Mouse (Mus musculus) embryonic facial prominence, embryonic 12.5 days (tissue): ENCODE measurements around the gene Gm49369. TPM values are rescaled to one million over a fixed set of nuclear protein-coding genes. Genes with fewer than 3 reads are reported as not detected.

Experiments
- ATAC-seq: fragments of 200-750 bp; cut with Nextera tagmentation; 2 replicates; pipeline ENCODE4 v1.8.0; 2017; ENCODE audit not compliant: insufficient number of reproducible peaks, insufficient read depth, low FRiP score, low TSS enrichment
- H3K27ac ChIP-seq: fragments of 300-500 bp; sonication (generic); 2 replicates; pipeline ENCODE4 v1.5.1; 2016; ENCODE audit warnings: mild to moderate bottlenecking
- H3K27me3 ChIP-seq: fragments of 300-500 bp; sonication (generic); 2 replicates; pipeline ENCODE4 v1.6.1; 2016; ENCODE audit warnings: mild to moderate bottlenecking, moderate library complexity
- H3K36me3 ChIP-seq: fragments of 300-500 bp; sonication (generic); 2 replicates; pipeline ENCODE4 v1.6.1; 2016; ENCODE audit warnings: mild to moderate bottlenecking
- H3K4me1 ChIP-seq: fragments of 300-500 bp; sonication (generic); 2 replicates; pipeline ENCODE4 v1.6.1; 2016
- H3K4me2 ChIP-seq: fragments of 300-500 bp; sonication (generic); replicated peaks from 2 replicates; pipeline ENCODE4 v1.6.1; 2016; ENCODE audit warnings: mild to moderate bottlenecking, moderate library complexity
- H3K4me3 ChIP-seq: fragments of 300-500 bp; sonication (generic); 2 replicates; pipeline ENCODE4 v1.5.1; 2016; ENCODE audit warnings: mild to moderate bottlenecking
- H3K9ac ChIP-seq: fragments of 300-500 bp; sonication (generic); 2 replicates; pipeline ENCODE4 v1.6.1; 2016; ENCODE audit warnings: mild to moderate bottlenecking, moderate library complexity
- H3K9me3 ChIP-seq: fragments of 300-500 bp; sonication (generic); 2 replicates; pipeline ENCODE4 v1.6.1; 2016; ENCODE audit warnings: mild to moderate bottlenecking, moderate library complexity
- WGBS: fragments of 180-500 bp; shearing (Covaris S2); methylation state at CpG from one replicate; pipeline ENCODE4 v1.1.7; 2016; 5-methylcytosine and 5-hydroxymethylcytosine counted together
- polyA plus RNA-seq: library from polyadenylated mRNA; unstranded; fragments of >200 nt; fragmentation: Nextera tagmentation; extraction: Ambion mirVana; gene quantifications from 2 replicates; pipeline ENCODE4 v1.2.1, GENCODE M21; 2016

Gene Gm49369
- polyA plus RNA-seq = 0.67 TPM in 1 of 2 replicates, not detected in the other

DNA sequence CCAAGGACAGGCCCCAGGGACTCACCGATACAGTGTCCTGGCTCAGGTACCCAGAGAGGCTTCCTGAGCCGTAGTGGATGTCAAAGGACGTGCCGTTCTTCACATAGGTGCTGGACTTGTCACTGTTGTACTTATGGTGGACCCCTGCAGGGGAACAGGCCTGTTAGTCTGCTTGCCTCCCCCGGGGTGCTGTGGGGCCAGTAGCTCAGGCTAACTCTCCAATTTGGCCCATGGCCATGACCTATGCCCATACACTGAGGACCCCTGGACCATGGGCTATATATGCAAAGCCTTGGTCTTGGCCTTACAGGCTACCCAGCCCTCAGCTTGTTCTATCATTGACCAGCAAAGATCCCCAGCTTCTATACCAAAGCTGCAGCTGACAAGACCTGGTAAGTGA is at the start of gene Gm49369:
Gene Gm49369 (minus strand): TSS at position 101 of the 400 bp plus-strand sequence.
- no peak within 1 kb of the TSS for H3K4me3 ChIP-seq
- H3K36me3 ChIP-seq = peaks cover 75% of the 10 kb centered on the region
- no peak within 1 kb of the TSS for H3K9ac ChIP-seq
- peaks cover 17% of the 10 kb centered on the region for H3K4me1 ChIP-seq
- no peak within 1 kb of the TSS for H3K27ac ChIP-seq
- no peaks in the 10 kb centered on the region for H3K9me3 ChIP-seq
- WGBS = 98% methylated on average over 5 of the region's 5 CpGs
- H3K4me2 ChIP-seq = no peak within 1 kb of the TSS
- no peak for ATAC-seq
- no peaks in the 10 kb centered on the region for H3K27me3 ChIP-seq

DNA sequence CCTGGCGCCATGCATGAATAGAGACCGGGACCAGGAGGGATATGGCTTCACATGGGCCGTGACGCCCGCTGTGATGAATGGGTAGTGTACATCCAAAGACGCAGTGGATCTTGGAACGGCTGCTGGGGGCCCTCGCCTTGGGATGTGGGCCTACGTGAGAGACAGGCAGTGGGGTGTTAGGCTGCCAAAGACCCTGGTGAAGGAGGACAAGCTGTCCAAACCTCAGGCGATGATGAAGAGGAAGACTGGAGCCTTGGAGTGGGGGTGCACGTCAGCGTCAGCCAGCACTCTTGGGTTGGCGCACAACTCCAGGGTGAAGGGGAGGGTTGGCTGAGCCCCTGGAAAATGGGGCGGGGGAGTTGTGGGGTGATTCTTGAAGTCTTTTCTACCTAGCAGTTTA is 48.6 kb upstream of the Gm49369 start:
- no peak for ATAC-seq
- Histone ChIP-seq H3K9ac (no peak overlapping the region), H3K36me3 (no peaks in the 10 kb centered on the region), H3K4me2 (no peak overlapping the region), H3K27me3 (no peaks in the 10 kb centered on the region), H3K27ac (peak overlapping the region; percentile 69; the same call in 1 of the 2 replicates), H3K4me1 (peaks cover 32% of the 10 kb centered on the region), H3K9me3 (no peaks in the 10 kb centered on the region), H3K4me3 (no peak overlapping the region)
- 92% methylated on average over 14 of the region's 14 CpGs for WGBS

DNA sequence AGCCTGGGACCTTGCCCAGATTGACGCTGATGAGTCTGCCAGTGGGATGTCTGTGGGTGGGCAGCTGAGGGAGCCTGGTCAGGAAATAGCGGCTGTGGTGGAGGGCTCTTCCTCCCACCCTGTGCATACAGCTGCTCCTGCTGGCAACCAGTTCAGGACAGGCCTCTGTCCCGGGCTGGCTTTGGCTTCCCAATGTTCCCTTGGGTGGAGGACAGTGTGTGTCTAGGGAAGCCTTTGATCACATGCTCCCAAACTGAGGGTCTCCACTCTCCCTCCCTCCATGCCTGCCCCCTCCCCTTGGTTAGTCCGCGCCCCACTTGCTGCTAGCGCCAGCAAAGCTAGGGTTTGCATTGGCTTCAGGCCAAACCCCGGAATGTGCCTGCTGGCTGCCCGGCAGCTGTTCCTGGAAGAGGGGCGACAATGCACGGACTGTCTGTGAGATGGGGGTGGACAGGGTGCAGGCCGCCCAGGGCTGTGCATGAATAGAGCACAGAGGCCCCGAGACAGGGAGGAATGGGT is 47.8 kb upstream of the Gm49369 start:
- WGBS = 33% methylated on average over 12 of the region's 12 CpGs
- H3K4me3 ChIP-seq = no peak overlapping the region
- ATAC-seq = peak; percentile 77
- no peaks in the 10 kb centered on the region for H3K27me3 ChIP-seq
- H3K27ac ChIP-seq = peak overlapping the region; percentile 69
- no peaks in the 10 kb centered on the region for H3K9me3 ChIP-seq
- H3K4me1 ChIP-seq = peaks cover 32% of the 10 kb centered on the region
- no peaks in the 10 kb centered on the region for H3K36me3 ChIP-seq
- H3K9ac ChIP-seq = no peak overlapping the region
- no peak overlapping the region for H3K4me2 ChIP-seq

DNA sequence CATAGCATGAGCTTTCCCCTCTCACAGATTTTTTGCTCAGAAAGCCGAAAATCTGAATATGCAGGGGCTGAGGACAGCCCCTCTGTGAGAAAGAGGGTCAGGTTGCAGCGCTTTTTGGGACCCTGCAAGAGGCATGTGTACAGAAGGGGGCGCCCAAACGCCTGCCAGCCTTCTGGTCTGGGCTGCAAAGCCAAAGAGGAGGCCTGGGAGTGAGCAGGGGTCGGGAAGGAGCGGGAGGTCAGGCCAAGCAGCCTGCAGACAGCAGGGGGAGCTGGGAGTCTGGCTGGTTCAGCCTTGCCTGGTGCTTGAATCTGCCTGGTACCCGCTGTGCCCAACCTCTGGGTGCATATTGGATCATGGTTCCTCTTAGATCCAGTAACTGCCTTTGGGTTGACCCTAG is 45.7 kb upstream of the Gm49369 start:
- H3K9me3 ChIP-seq = no peaks in the 10 kb centered on the region; the same call in 1 of the 2 replicates
- 0 out of 2 replicates have a peak, but pooled peaks have one; percentile 24 for ATAC-seq
- H3K4me2 ChIP-seq = no peak overlapping the region
- WGBS = 4% methylated on average over 7 of the region's 7 CpGs
- no peaks in the 10 kb centered on the region for H3K27me3 ChIP-seq
- H3K9ac ChIP-seq = no peak overlapping the region
- peak overlapping the region; percentile 25; the same call in 1 of the 2 replicates for H3K27ac ChIP-seq
- no peaks in the 10 kb centered on the region for H3K36me3 ChIP-seq
- H3K4me3 ChIP-seq = no peak overlapping the region
- peaks cover 26% of the 10 kb centered on the region for H3K4me1 ChIP-seq

DNA sequence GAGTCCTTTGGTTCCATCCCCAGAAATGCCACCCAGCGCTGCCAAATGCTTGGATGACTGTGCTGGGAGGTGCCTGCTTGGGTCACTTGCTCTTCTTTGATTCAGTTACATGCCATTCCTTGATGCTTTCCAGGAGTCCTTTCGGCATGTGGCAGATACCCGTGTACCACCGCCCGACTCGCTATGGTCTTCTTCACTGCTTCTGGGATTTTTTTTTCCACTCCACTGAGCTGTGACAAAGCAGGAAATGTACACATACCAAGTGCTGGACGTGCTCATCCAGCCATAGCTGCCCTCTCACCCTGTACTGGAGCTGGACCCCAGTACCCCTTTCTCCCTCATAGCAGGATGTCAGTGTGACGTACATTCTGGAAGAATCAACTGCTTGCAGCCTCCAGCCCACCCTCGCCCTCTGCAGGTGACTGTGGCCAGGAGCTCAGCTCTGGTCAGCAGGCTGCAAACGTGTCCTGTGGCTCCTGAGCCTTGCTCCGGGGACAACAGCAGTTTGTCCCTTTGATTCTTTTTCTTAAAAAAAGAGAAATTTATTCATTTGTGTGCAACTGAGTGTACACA is 43.3 kb upstream of the Gm49369 start:
- Histone ChIP-seq H3K27me3 (no peaks in the 10 kb centered on the region), H3K4me1 (peaks cover 23% of the 10 kb centered on the region), H3K36me3 (no peaks in the 10 kb centered on the region), H3K4me3 (no peak overlapping the region), H3K9me3 (no peaks in the 10 kb centered on the region; the same call in 1 of the 2 replicates), H3K9ac (no peak overlapping the region), H3K27ac (no peak overlapping the region), H3K4me2 (no peak overlapping the region)
- 60% methylated on average over 11 of the region's 11 CpGs for WGBS
- ATAC-seq = no peak

DNA sequence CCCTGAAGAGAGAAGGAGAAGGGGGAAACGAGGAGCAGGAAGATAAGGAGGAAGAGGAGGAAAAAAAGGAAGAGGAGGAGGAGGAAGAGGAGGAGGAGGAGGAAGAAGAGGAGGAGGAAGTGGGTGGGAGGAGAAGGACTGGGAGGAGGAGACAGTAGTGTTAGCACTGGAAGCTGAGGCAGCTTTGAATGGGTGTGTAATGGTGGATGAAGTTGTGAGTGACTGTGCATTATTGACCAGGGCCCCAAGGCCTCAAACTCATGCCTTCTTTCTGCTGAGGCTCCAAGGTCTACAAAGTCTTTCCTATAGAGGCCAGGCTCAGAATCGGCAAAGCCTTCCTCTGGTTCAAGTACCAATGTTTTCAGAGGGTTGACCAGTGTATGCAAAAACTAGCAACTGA is 39.4 kb upstream of the Gm49369 start:
- no peaks in the 10 kb centered on the region for H3K36me3 ChIP-seq
- no peaks in the 10 kb centered on the region for H3K4me1 ChIP-seq
- no peak overlapping the region for H3K27ac ChIP-seq
- H3K4me2 ChIP-seq = no peak overlapping the region
- no peak overlapping the region for H3K9ac ChIP-seq
- H3K9me3 ChIP-seq = no peaks in the 10 kb centered on the region; the same call in 1 of the 2 replicates
- no peaks in the 10 kb centered on the region for H3K27me3 ChIP-seq
- whole genome bisulfite sequencing = 85% methylated on average over 2 of the region's 2 CpGs
- ATAC-seq = no peak
- no peak overlapping the region for H3K4me3 ChIP-seq

DNA sequence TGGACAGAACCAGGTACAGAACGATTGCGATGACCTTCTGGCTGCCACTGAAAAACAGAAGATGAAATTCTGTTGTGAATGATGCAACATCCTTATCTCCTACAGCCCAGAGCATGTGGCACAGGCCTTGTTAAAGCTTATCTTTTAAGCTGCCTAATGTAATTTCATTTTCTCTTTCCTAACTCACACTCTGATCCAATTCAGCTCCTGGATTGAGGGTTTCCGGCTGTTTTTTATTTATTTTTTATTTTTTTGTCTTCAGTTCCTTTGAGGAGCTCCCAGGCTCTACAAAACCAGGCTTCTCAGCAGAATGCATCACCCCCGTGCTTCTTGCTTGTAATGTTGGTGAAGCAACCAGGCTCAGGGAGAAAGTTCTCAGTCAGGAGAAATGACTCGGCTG is 37.4 kb upstream of the Gm49369 start:
- Histone ChIP-seq H3K9ac (no peak overlapping the region), H3K9me3 (no peaks in the 10 kb centered on the region; the same call in 1 of the 2 replicates), H3K4me2 (no peak overlapping the region), H3K27ac (no peak overlapping the region), H3K4me3 (no peak overlapping the region), H3K36me3 (no peaks in the 10 kb centered on the region), H3K27me3 (no peaks in the 10 kb centered on the region), H3K4me1 (no peaks in the 10 kb centered on the region)
- no peak for ATAC-seq
- 84% methylated on average over 5 of the region's 5 CpGs for WGBS

DNA sequence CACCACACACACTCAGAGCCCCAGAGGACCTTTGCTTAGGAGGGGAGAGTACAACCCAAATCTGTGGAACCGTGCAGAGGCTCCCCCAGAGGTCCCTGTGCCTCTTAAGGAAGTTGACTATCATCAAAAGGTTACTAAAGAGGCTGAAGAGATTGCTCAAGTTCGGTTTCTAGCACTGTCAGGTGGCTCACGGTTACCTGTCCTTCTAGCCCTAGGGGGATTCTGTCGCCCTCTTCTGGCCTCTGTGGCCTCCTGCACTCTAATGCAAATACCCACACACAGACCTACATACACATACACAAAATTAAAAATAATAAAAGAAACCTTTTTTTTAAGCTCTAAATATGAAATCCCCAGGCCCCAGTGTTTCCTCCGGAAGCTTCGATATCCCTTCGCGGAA is 36.2 kb upstream of the Gm49369 start:
- H3K36me3 ChIP-seq = no peaks in the 10 kb centered on the region
- WGBS = 92% methylated on average over 8 of the region's 8 CpGs
- H3K9me3 ChIP-seq = no peaks in the 10 kb centered on the region; the same call in 1 of the 2 replicates
- H3K9ac ChIP-seq = no peak overlapping the region
- no peaks in the 10 kb centered on the region for H3K4me1 ChIP-seq
- no peak overlapping the region for H3K27ac ChIP-seq
- H3K4me2 ChIP-seq = no peak overlapping the region
- H3K27me3 ChIP-seq = no peaks in the 10 kb centered on the region
- ATAC-seq = no peak
- no peak overlapping the region for H3K4me3 ChIP-seq

DNA sequence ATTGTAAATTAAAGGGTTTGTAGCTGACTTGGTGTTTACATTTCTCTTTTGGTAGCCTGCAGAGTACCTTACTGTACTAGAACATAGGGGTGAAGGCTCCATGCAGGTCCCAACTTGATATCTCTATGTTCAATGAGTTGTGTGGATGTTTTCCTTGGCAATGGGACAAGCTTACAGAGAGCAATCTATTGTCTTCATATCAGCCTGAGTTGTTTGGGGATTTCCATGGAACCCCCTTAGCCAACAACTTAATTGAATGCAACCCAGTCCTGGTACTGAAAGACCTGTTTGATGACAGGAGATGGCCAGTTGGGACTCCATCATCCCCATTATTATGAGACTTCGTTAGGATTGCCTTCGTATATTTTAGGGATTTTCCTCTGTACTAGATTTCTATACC is 35.6 kb upstream of the Gm49369 start:
- Histone ChIP-seq H3K4me2 (no peak overlapping the region), H3K27ac (no peak overlapping the region), H3K9ac (no peak overlapping the region), H3K9me3 (no peaks in the 10 kb centered on the region), H3K4me1 (no peaks in the 10 kb centered on the region), H3K27me3 (no peaks in the 10 kb centered on the region), H3K36me3 (no peaks in the 10 kb centered on the region), H3K4me3 (no peak overlapping the region)
- WGBS = 89% methylated on average over 2 of the region's 2 CpGs
- ATAC-seq = no peak

DNA sequence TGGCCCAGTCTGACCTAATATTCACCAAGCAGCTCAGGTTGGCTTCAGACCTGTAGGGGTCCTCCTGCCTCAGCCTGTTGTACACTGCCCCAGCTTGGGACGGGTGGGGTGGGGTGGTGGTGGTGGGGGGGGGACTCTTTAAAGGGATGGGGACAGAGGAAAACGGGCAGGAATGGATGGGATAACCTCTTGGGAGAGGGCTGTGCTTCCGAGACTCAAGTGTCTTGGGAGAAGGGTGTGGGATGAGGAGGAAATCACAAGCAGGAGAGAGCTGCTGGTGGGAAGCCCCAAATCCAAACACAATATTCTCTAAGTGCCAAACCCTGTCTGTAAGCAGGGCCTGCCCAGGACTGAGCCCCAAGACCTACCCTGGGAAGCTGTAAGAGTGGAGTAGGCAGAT is 33.8 kb upstream of the Gm49369 start:
- no peaks in the 10 kb centered on the region for H3K9me3 ChIP-seq
- no peaks in the 10 kb centered on the region for H3K36me3 ChIP-seq
- H3K4me1 ChIP-seq = no peaks in the 10 kb centered on the region
- no peak overlapping the region for H3K27ac ChIP-seq
- H3K4me3 ChIP-seq = no peak overlapping the region
- H3K9ac ChIP-seq = no peak overlapping the region
- WGBS = 64% methylated on average over 3 of the region's 3 CpGs
- no peaks in the 10 kb centered on the region for H3K27me3 ChIP-seq
- no peak for ATAC-seq
- H3K4me2 ChIP-seq = no peak overlapping the region

DNA sequence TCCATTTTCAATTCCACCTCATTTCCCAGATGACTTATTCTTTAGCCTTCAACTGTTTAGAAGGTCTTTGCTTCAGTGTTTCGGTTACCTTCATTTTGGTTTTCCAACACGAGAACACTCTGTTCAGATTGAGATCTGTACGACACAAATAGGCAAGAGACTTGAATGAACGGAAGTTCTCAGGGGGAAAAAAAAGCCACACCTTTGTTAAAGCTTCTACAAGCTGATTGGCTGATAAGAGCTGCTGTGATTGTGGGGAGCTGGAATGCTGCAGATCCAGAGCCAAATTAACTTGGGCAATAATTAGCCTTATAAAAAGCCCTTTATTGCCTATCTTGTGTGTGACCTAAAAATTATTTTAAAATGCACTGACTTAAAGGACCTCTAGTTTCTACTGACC is 32.8 kb upstream of the Gm49369 start:
- no peaks in the 10 kb centered on the region for H3K27me3 ChIP-seq
- no peak overlapping the region for H3K4me3 ChIP-seq
- no peaks in the 10 kb centered on the region for H3K9me3 ChIP-seq
- H3K4me2 ChIP-seq = no peak overlapping the region
- 58% methylated on average over 4 of the region's 4 CpGs for WGBS
- no peaks in the 10 kb centered on the region for H3K36me3 ChIP-seq
- no peak for ATAC-seq
- H3K27ac ChIP-seq = no peak overlapping the region
- no peaks in the 10 kb centered on the region for H3K4me1 ChIP-seq
- H3K9ac ChIP-seq = no peak overlapping the region

DNA sequence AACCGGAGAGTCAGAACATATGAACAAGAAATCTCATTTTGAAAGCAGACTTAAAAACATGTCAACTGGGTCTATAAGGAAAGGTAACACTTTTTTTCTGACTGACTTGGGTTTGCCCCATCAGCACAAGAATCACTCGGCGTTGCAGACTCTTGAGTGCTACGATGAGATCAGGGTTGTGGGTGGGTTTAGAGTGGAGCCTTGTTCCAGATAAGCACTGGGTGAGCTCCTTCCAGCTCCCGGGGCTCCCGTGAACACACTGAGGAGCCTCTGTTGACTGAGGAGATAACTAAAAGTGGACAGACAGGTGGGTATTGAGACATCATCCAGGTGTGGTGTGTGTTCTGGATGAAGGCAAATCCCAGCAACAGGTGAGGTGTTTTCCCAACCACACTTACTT is 30.8 kb upstream of the Gm49369 start:
- Histone ChIP-seq H3K36me3 (no peaks in the 10 kb centered on the region), H3K27ac (no peak overlapping the region), H3K9ac (no peak overlapping the region), H3K4me3 (no peak overlapping the region), H3K27me3 (no peaks in the 10 kb centered on the region), H3K4me2 (no peak overlapping the region), H3K4me1 (no peaks in the 10 kb centered on the region), H3K9me3 (no peaks in the 10 kb centered on the region)
- 95% methylated on average over 6 of the region's 6 CpGs for WGBS
- no peak for ATAC-seq
